Mouse (Mus musculus) activated CD4-positive, CD25-positive, alpha-beta regulatory T cell, adult 4 months (primary cell): ENCODE measurements around the gene Hdac8. TPM values are rescaled to one million over a fixed set of nuclear protein-coding genes. Genes with fewer than 3 reads are reported as not detected.

Experiments
- polyA plus RNA-seq, 2 experiments: library from polyadenylated mRNA; unstranded; fragments of 100-300 nt; shearing (Covaris generic); gene quantifications; one replicate each; pipeline ENCODE4 v1.2.1; 2017

Hdac8 gene
- polyA plus RNA-seq, 2 experiments from 2014 or later = 9.7 to 10.0 TPM

Other genes starting within 250 kb of the Hdac8 start
- gene Phka1, start 138.9 kb upstream of the Hdac8 start, polyA plus RNA-seq = not detected
- gene Gm3880, start 181.6 kb upstream of the Hdac8 start, polyA plus RNA-seq = not detected
- gene Gm9112, start 202.3 kb upstream of the Hdac8 start, polyA plus RNA-seq = not detected
- gene Dmrtc1b, start 202.5 kb upstream of the Hdac8 start, polyA plus RNA-seq = not detected